Mouse (Mus musculus): Measurements from ENCODE around the gene Agrp. TPM values are rescaled to one million over a fixed set of nuclear protein-coding genes. Genes with fewer than 3 reads are reported as not detected.

Agrp gene
- total and polyA plus RNA-seq, 3 experiments, result not detected

- TF ChIP-seq TAL1 (conservative IDR thresholded peaks at IDR 0.05; ENCODE audit: low read depth, low read length), result no peak
- TF ChIP-seq CTCF (IDR thresholded peaks at IDR 0.05; ENCODE audit: low read depth, low read length), result peak; percentile 70
- no peak for TF ChIP-seq GATA2 (IDR thresholded peaks at IDR 0.05; ENCODE audit: borderline replicate concordance, low read depth, low read length)
- no peak for TF ChIP-seq POLR2AphosphoS5 (IDR thresholded peaks at IDR 0.05; ENCODE audit: insufficient replicate concordance, low read depth, low read length)
- peak; percentile 82 for ATAC-seq (ENCODE audit: extremely low read depth, insufficient number of reproducible peaks, low FRiP score, poor library complexity, severe bottlenecking)
- DNase-seq (ENCODE audit: low spot score), result peak; percentile 71
- no peaks in the 10 kb centered on the region for H3K9me3 ChIP-seq (replicated peaks)
- peaks cover 16% of the 10 kb centered on the region for H3K27me3 ChIP-seq (ENCODE audit: insufficient read depth, low read length)
- no peaks in the 10 kb centered on the region for H3K36me3 ChIP-seq (replicated peaks)
- H3K4me1 ChIP-seq (ENCODE audit: insufficient read depth, low read depth, low read length), result peaks cover 40% of the 10 kb centered on the region
- peak overlapping the region; percentile 66 for H3K4me3 ChIP-seq (ENCODE audit: low read depth, low read length)
Observed at GRCm38 (mm10) chr8:105596362-105597034, 40.7 kb downstream of the Agrp start.

- no peak for DNase-seq (ENCODE audit: low spot score)
- peaks cover 38% of the 10 kb centered on the region for H3K4me1 ChIP-seq (ENCODE audit: insufficient read depth, low read depth, low read length)
- H3K4me3 ChIP-seq (ENCODE audit: low read depth, low read length), result no peak overlapping the region
- H3K9me3 ChIP-seq (replicated peaks), result no peaks in the 10 kb centered on the region
- peaks cover 18% of the 10 kb centered on the region for H3K27me3 ChIP-seq (ENCODE audit: insufficient read depth, low read length)
- no peak for TF ChIP-seq GATA2 (IDR thresholded peaks at IDR 0.05; ENCODE audit: borderline replicate concordance, low read depth, low read length)
- TF ChIP-seq POLR2AphosphoS5 (IDR thresholded peaks at IDR 0.05; ENCODE audit: insufficient replicate concordance, low read depth, low read length), result no peak
- TF ChIP-seq TAL1 (conservative IDR thresholded peaks at IDR 0.05; ENCODE audit: low read depth, low read length), result no peak
- TF ChIP-seq GATA1 (IDR thresholded peaks at IDR 0.05; ENCODE audit: borderline replicate concordance, low read length), result no peak
- no peak for TF ChIP-seq CTCF (IDR thresholded peaks at IDR 0.05; ENCODE audit: low read depth, low read length)
- ATAC-seq (ENCODE audit: extremely low read depth, insufficient number of reproducible peaks, low FRiP score, poor library complexity, severe bottlenecking), result no peak
- no peaks in the 10 kb centered on the region for H3K36me3 ChIP-seq (replicated peaks)
Observed at GRCm38 (mm10) chr8:105594451-105595242, 42.5 kb downstream of the Agrp start.

- TF ChIP-seq CTCF (IDR thresholded peaks at IDR 0.05; ENCODE audit: low read depth, low read length) (no peak), GATA2 (IDR thresholded peaks at IDR 0.05; ENCODE audit: borderline replicate concordance, low read depth, low read length) (no peak), POLR2AphosphoS5 (IDR thresholded peaks at IDR 0.05; ENCODE audit: insufficient replicate concordance, low read depth, low read length) (no peak), GATA1 (IDR thresholded peaks at IDR 0.05; ENCODE audit: borderline replicate concordance, low read length) (no peak), TAL1 (conservative IDR thresholded peaks at IDR 0.05; ENCODE audit: low read depth, low read length) (no peak)
- no peaks in the 10 kb centered on the region for H3K36me3 ChIP-seq (replicated peaks)
- ATAC-seq (ENCODE audit: extremely low read depth, insufficient number of reproducible peaks, low FRiP score, poor library complexity, severe bottlenecking) (no peak), DNase-seq (ENCODE audit: low spot score) (no peak)
- peaks cover 34% of the 10 kb centered on the region for H3K4me1 ChIP-seq (ENCODE audit: insufficient read depth, low read depth, low read length)
- H3K9me3 ChIP-seq (replicated peaks), result no peaks in the 10 kb centered on the region
- peaks cover 26% of the 10 kb centered on the region for H3K27me3 ChIP-seq (ENCODE audit: insufficient read depth, low read length)
- H3K4me3 ChIP-seq (ENCODE audit: low read depth, low read length), result no peak overlapping the region
Observed at GRCm38 (mm10) chr8:105593859-105594258, 43.3 kb downstream of the Agrp start.

DNA sequence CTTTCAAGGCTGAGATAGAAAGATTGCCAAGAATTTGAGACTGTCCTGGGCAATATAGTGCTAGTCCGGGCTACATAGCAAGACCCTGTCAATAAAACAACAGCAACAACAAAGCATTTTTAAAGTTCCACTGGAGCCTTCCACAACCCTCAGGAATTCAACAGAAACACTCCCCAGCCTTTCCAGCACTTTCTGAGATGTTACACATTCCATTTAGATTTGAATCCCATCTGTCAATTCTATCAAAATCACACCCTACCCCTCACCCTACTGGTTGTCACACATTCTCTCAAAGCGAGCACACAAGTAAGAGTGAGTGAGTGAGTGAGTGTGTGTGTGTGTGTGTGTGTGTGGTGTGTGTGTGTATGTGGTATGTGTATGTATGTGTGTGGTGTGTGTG lies 44.8 kb downstream of the Agrp start:
- Histone ChIP-seq H3K4me1 (ENCODE audit: insufficient read depth, low read depth, low read length) (peaks cover 27% of the 10 kb centered on the region), H3K9me3 (replicated peaks) (no peaks in the 10 kb centered on the region), H3K36me3 (replicated peaks) (no peaks in the 10 kb centered on the region), H3K27me3 (ENCODE audit: insufficient read depth, low read length) (peaks cover 34% of the 10 kb centered on the region), H3K4me3 (ENCODE audit: low read depth, low read length) (no peak overlapping the region)
- no peak for TF ChIP-seq GATA2 (IDR thresholded peaks at IDR 0.05; ENCODE audit: borderline replicate concordance, low read depth, low read length)
- TF ChIP-seq POLR2AphosphoS5 (IDR thresholded peaks at IDR 0.05; ENCODE audit: insufficient replicate concordance, low read depth, low read length), result no peak
- no peak for TF ChIP-seq TAL1 (conservative IDR thresholded peaks at IDR 0.05; ENCODE audit: low read depth, low read length)
- TF ChIP-seq CTCF (IDR thresholded peaks at IDR 0.05; ENCODE audit: low read depth, low read length), result no peak
- no peak for TF ChIP-seq GATA1 (IDR thresholded peaks at IDR 0.05; ENCODE audit: borderline replicate concordance, low read length)
- ATAC-seq (ENCODE audit: extremely low read depth, insufficient number of reproducible peaks, low FRiP score, poor library complexity, severe bottlenecking) (no peak), DNase-seq (ENCODE audit: low spot score) (no peak)

DNA sequence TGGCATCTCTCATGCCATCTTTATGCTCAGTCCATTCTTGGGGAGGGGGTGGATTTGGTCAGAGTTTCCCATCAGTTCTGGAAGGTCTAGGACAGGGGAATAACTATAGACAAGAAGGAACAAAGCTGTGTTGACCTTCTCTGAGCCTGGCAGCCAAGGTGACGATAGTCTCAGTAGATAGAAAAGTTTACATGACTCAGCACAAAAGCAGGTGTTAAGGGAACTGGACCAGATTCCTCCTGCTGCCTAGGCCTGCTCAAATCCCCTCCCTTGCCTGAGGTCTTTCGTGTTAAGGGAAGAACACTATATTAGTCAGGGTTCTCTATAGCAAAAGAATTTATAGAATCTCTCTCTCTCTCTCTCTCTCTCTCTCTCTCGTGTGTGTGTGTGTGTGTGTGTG lies 57.5 kb downstream of the Agrp start:
- Histone ChIP-seq H3K4me3 (ENCODE audit: low read depth, low read length) (no peak overlapping the region), H3K27me3 (ENCODE audit: insufficient read depth, low read length) (peaks cover 20% of the 10 kb centered on the region), H3K4me1 (ENCODE audit: insufficient read depth, low read depth, low read length) (peaks cover 4% of the 10 kb centered on the region), H3K36me3 (replicated peaks) (no peaks in the 10 kb centered on the region), H3K9me3 (replicated peaks) (no peaks in the 10 kb centered on the region)
- TF ChIP-seq CTCF (IDR thresholded peaks at IDR 0.05; ENCODE audit: low read depth, low read length), result no peak
- TF ChIP-seq GATA2 (IDR thresholded peaks at IDR 0.05; ENCODE audit: borderline replicate concordance, low read depth, low read length), result no peak
- no peak for TF ChIP-seq TAL1 (conservative IDR thresholded peaks at IDR 0.05; ENCODE audit: low read depth, low read length)
- TF ChIP-seq POLR2AphosphoS5 (IDR thresholded peaks at IDR 0.05; ENCODE audit: insufficient replicate concordance, low read depth, low read length), result no peak
- TF ChIP-seq GATA1 (IDR thresholded peaks at IDR 0.05; ENCODE audit: borderline replicate concordance, low read length), result no peak
- DNase-seq (ENCODE audit: low spot score) (no peak), ATAC-seq (ENCODE audit: extremely low read depth, insufficient number of reproducible peaks, low FRiP score, poor library complexity, severe bottlenecking) (no peak)

DNA sequence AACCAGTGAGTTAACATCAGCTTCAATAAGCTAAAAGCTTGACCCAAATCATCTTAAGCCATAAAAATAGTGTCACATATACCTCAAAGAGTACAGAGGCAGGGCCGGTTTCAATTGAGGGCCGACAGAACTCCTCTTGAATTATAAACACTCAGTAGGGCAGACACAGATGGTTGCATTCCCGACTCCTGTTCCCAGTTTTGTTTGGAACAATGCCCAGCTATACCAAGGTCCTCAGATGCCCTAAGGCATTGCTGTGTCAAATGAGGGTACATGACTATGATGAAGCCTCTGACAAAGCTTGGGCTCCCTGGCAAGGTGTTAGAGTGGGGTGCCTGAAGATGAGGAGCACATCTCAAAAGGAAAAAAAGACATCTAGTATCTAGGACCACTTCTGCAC lies 61.7 kb downstream of the Agrp start:
- DNase-seq (ENCODE audit: low spot score) (no peak), ATAC-seq (ENCODE audit: extremely low read depth, insufficient number of reproducible peaks, low FRiP score, poor library complexity, severe bottlenecking) (no peak)
- H3K9me3 ChIP-seq (replicated peaks), result no peaks in the 10 kb centered on the region
- TF ChIP-seq POLR2AphosphoS5 (IDR thresholded peaks at IDR 0.05; ENCODE audit: insufficient replicate concordance, low read depth, low read length) (no peak), CTCF (IDR thresholded peaks at IDR 0.05; ENCODE audit: low read depth, low read length) (no peak), TAL1 (conservative IDR thresholded peaks at IDR 0.05; ENCODE audit: low read depth, low read length) (no peak), GATA1 (IDR thresholded peaks at IDR 0.05; ENCODE audit: borderline replicate concordance, low read length) (no peak)
- no peaks in the 10 kb centered on the region for H3K36me3 ChIP-seq (replicated peaks)
- H3K4me3 ChIP-seq (ENCODE audit: low read depth, low read length), result no peak overlapping the region
- H3K4me1 ChIP-seq (ENCODE audit: insufficient read depth, low read depth, low read length), result peaks cover 4% of the 10 kb centered on the region
- peaks cover 17% of the 10 kb centered on the region for H3K27me3 ChIP-seq (ENCODE audit: insufficient read depth, low read length)
